Mouse (Mus musculus) heart, adult 9 months (tissue): ENCODE measurements around the gene Olfr1185-ps1.
"Not testable (repeated sequence)": the region's sequence is repeated elsewhere in the genome, so short reads cannot be mapped to it uniquely, and the experiment has no call there.

Source experiments
- DNase-seq, 2 experiments: peaks; one replicate each; pipeline ENCODE4 v3.0.0; 2022; ENCODE audit warnings: low spot score in 2 of 2

Olfr1185-ps1 gene

GRCm38 (mm10) chr2:88493020-88493419 is at the start of gene Olfr1185-ps1:
Gene Olfr1185-ps1, plus strand, starts transcription at chr2:88493320.
- no peak for DNase-seq

GRCm38 (mm10) chr2:88449031-88449430 is 44.1 kb upstream of the Olfr1185-ps1 start, which contains the start of gene Gm13757:
Gene Gm13757, minus strand, starts transcription at chr2:88449131.
- DNase-seq: no peak

- not testable (repeated sequence) for DNase-seq
Measured at GRCm38 (mm10) chr2:88454567-88454966, 38.6 kb upstream of the Olfr1185-ps1 start, which contains the start of gene Olfr1183. Gene Olfr1183, plus strand, starts transcription at chr2:88454867.

- DNase-seq: no peak
Measured at GRCm38 (mm10) chr2:88483298-88483697, 9.8 kb upstream of the Olfr1185-ps1 start, which contains the start of gene Olfr1184. Gene Olfr1184, plus strand, starts transcription at chr2:88483598.

GRCm38 (mm10) chr2:88518251-88518650 is 25.1 kb downstream of the Olfr1185-ps1 start, which contains the start of gene Olfr1186:
Gene Olfr1186, plus strand, starts transcription at chr2:88518551.
- DNase-seq: no peak

GRCm38 (mm10) chr2:88525720-88526119 is 32.6 kb downstream of the Olfr1185-ps1 start:
- no peak for DNase-seq
